Mouse (Mus musculus) layer of hippocampus, adult 11-12 months (tissue): ENCODE results near the gene Mrpl23.
A peak's percentile ranks its signal among the peaks of the same experiment; 100 is the strongest.

ENCODE experiments used
- DNase-seq: peaks from one replicate; pipeline ENCODE4 v3.0.0; 2022; ENCODE audit warnings: low spot score

The Mrpl23 gene

GRCm38 (mm10) chr7:142532671-142533058, at the start of gene Mrpl23:
Mrpl23 (plus strand) TSS chr7:142532686.
- DNase-seq = no peak

DNA sequence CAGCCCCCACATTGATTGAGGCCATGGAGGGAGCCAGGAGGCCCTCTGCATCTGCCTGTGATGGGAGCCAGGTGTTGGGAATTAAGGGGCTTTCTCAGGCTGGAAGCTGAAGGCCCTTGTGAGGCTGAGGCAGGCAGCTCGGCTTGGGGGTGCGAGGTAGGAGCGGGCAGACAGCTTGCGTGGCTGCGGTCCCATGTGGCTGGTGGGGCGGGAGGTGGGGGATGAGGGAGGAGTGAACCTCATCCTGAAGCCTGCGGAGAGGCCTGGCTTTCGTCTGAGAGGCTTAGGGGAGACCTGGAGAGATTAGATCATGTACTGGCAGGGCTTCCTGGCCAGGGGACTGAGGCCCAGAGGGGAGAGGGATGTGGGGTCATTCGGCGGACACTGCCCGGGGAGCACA, 49.4 kb upstream of the Mrpl23 start:
- no peak for DNase-seq

- no peak for DNase-seq
These were observed 47.7 kb upstream of the Mrpl23 start for GRCm38 (mm10) chr7:142484780-142485179.

GRCm38 (mm10) chr7:142486751-142487162, 45.7 kb upstream of the Mrpl23 start:
- DNase-seq = no peak

- peak; percentile 40 for DNase-seq
These were observed 45.1 kb upstream of the Mrpl23 start for GRCm38 (mm10) chr7:142487341-142487859.

GRCm38 (mm10) chr7:142488053-142488452, 44.4 kb upstream of the Mrpl23 start:
- DNase-seq = no peak

DNA sequence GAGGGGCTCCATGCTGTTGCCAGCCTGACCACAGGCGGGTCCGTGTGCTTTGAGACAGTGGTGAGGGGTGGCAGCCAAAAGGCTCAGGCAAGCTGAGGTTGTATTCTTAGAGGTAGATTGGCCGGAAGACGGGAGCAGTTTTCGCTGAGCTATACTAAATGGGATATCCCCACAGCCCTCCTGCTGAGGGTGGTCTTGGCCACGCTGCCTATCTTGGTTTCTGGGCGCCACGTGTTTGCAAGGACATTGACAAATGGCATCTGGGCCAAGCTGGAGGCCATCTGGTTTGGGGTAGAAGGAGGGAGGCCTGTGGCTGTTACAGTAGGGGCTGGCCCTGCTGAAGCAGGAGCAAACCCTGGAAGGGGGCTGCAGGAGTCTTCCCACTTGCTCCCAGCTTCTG, 39.0 kb upstream of the Mrpl23 start:
- DNase-seq = no peak

DNA sequence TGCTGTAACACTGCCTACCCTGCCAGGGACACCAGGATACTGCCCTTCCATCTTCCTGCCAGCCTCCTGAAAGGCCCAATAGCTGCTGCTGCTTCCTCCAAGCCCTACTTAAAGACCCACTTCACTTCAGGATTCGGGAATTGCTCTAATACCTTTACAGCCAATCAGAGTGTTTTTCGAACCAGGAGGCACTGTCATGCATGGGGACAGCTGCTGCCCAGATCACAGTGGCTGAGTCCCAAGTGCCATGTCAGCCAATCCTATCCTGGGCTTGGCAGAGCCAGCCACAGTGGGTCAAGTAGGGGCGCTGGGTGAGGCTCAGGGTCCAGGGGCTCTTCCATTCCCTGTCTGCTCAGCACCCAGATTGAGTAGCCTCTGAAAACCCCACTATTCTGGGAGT, 36.3 kb upstream of the Mrpl23 start:
- DNase-seq = no peak

GRCm38 (mm10) chr7:142496800-142497199, 35.7 kb upstream of the Mrpl23 start:
- DNase-seq = no peak

GRCm38 (mm10) chr7:142497775-142498174, 34.7 kb upstream of the Mrpl23 start:
- peak; percentile 41 for DNase-seq

- DNase-seq = no peak
These were observed 33.9 kb upstream of the Mrpl23 start, which contains the start of gene Tnnt3 for GRCm38 (mm10) chr7:142498575-142498974. Tnnt3 (plus strand) TSS chr7:142498836.

DNA sequence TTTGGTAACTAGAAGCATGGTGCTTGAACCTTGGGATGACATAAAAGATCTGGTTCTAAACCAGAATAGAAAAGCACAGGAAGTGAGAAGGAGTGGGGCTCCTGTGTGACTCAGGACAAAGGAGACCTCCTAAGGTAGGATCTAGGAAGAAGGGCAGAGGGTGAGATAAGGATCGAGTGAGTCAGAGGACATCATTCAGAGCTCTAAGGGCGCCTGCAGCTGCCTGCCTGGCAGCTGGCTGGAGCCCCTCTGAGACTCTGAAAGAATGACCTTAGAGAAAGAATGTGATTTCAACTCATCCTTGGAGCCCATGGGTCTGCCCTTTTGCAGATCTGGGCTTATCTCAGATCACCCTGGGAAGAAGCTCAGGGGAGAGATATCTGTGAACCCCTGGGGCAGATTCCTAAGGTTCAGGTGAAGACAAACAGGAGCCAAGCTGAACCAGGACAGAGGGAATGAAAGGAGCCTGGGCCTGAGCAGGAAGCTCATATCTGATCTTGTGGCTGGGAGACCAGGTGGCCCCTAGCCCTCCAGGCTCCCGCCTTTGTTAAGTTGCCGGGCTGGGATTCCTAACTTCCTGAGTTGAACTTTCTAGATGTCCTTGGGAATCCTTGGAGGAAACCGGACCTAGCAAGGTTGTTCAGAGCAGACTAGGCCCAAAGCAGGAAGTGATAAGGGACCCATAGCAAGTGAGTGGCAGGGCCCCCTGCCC, 33.3 kb upstream of the Mrpl23 start:
- no peak for DNase-seq

GRCm38 (mm10) chr7:142500032-142500431, 32.5 kb upstream of the Mrpl23 start:
- DNase-seq = no peak

- no peak for DNase-seq
These were observed 29.3 kb upstream of the Mrpl23 start for GRCm38 (mm10) chr7:142503206-142503605.

DNA sequence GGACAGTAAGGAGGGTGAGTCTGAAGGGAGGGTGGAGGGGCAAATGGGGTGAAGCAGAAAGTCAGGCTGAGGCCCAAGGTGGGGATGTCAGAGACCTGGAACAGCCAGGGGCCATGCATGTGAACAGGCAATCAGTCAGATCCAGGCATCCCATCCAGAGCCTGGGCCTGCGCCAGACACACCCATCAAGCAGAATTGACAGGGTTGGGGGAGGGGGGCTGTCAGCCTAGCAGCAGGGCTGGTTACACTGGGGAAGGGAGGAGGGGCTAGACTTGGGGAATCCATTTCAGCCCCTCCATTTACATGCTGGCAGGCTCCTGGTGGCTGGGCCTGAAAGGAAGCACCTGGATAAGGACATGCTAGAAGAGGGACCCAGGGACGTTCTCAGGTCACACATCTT, 26.5 kb upstream of the Mrpl23 start:
- DNase-seq = no peak

- no peak for DNase-seq
These were observed 26.0 kb upstream of the Mrpl23 start for GRCm38 (mm10) chr7:142506501-142506900.

DNA sequence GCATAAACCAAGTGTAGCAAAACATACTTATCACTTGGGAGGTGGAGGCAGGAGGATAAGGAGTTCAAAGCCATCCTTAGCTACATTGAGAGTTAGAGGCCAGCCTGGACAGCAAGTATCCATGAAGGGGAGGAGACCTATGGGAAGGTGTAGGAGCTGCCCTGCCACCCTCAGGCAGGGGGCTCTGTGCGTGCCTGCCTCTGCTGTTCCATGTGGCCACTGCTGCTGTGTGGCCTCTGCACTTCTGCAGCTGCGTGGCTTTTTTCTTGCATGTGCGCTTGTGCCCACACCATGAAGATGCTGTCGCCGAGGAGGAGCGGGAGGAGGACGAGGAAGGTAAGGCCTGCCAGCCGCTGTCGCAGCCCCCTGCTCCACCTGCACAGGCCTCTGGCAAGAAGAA, 25.0 kb upstream of the Mrpl23 start:
- DNase-seq = no peak

GRCm38 (mm10) chr7:142509518-142509917, 23.0 kb upstream of the Mrpl23 start:
- DNase-seq = no peak

DNA sequence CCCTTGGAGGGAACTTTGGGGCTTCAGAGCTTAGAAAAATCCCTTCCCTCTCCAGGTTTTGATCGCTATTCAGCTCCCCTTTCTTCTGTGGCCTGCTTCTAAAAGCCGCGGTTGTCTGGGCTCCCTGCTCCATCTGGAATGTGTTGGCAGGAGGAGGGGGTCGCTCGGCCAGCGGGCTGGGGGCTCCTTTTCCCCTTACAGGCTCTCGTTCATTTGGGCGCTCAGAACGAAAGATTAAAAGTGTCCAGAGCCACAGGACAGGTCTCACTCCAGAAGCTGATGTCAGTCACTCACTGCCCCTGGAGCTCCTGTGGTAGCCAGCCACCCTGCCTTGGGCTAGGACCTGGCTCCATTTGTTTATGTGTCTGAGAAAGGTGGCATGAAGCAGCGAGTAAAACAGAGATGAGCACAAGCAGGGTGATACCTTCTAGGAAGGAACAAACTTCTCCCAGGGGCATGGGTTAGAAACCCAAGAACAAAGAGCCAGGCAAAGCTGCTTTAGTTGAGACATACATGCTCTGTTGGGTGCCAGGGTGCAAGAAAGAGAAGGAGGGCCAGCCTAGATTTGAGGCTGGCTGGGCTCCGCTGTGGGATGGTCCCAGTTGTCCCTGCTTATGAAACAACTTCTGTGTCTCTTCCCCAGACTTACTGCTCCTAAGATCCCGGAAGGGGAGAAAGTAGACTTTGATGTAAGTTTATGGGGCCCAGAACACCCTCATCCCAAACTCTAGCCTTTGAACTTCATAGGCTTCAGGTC, 22.3 kb upstream of the Mrpl23 start:
- DNase-seq = no peak

- no peak for DNase-seq
These were observed 18.4 kb upstream of the Mrpl23 start for GRCm38 (mm10) chr7:142514048-142514447.

- DNase-seq = no peak
These were observed 16.1 kb upstream of the Mrpl23 start for GRCm38 (mm10) chr7:142516221-142516978.

- no peak for DNase-seq
These were observed 15.0 kb upstream of the Mrpl23 start for GRCm38 (mm10) chr7:142517531-142517930.

- no peak for DNase-seq
These were observed 12.2 kb upstream of the Mrpl23 start for GRCm38 (mm10) chr7:142520331-142520730.
